Mouse (Mus musculus) embryo, embryonic 11 days (tissue): ENCODE data around the gene Tmigd1.

Experiments used
- DNase-seq: peaks from one replicate; pipeline ENCODE4 v3.0.0-alpha.2; 2015

The Tmigd1 gene

GRCm38 (mm10) chr11:76901579-76902361 lies at the start of gene Tmigd1:
Gene Tmigd1, plus strand, starts transcription at chr11:76902159.
- DNase-seq = no peak

DNA sequence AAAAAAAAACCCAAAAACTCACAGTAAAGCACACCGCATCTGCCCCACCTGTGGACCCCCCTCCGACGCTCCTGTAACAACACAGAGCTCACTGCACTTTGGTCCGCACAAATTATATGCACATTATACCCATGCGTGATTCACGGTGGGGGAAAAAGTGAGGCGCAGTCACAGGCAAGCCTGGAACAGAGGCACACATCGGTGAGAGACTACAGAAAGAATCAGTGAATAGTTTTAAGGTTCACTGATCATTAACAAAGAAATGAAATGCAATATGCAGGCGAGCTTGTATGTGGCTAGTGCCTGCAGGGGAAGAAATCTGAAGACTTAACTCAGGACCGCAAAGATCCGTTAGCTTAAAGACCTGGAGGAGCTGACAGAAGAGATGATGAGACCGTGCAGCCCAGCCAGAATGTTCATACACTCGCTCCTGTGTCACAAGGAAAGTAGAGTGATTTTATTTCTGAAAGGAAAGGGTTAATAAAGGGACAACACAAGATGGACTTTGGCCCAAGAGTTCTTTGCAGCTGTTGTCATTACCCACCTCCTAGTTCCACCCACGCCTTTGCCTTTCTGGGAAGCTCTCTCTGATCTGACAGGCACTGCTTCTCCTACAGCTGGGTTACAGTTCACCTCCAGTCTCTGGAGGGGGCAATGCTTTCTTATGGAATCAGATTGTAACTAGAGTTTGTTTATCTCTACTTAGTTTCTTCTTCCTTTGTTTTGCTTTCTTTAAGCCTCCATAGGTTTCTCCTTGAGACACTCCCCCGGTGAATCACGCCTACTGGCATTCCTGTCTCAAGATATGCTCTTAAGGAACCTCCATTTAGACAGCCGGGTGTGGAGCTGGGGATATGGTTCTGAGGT lies 47.3 kb upstream of the Tmigd1 start:
- peak; percentile 20 for DNase-seq

- DNase-seq = no peak
Observed at GRCm38 (mm10) chr11:76856601-76857000, 45.4 kb upstream of the Tmigd1 start.

GRCm38 (mm10) chr11:76857111-76857510 lies 44.8 kb upstream of the Tmigd1 start:
- no peak for DNase-seq

- DNase-seq = no peak
Observed at GRCm38 (mm10) chr11:76858781-76859180, 43.2 kb upstream of the Tmigd1 start.

- DNase-seq = no peak
Observed at GRCm38 (mm10) chr11:76859261-76859660, 42.7 kb upstream of the Tmigd1 start.

DNA sequence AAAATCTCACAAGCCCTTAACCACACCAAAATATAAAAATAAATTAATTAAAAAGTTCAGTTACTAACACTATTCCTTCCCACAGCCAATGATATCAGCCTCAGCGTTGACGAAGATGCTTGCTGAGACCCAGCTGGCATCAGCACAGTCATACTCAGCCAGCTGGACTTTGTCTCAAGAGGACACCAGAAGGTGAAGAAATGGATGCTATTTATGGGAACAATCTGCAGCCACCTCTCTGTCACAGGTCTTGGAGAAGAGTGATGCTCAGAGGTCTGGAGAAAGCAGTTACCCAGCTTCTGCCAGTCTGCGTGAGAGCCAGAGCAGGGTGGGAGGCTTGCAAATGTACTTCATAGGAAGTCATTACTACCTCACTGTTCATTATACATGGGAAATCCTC lies 40.8 kb upstream of the Tmigd1 start:
- DNase-seq = no peak

GRCm38 (mm10) chr11:76872556-76873234 lies 29.3 kb upstream of the Tmigd1 start:
- no peak for DNase-seq

DNA sequence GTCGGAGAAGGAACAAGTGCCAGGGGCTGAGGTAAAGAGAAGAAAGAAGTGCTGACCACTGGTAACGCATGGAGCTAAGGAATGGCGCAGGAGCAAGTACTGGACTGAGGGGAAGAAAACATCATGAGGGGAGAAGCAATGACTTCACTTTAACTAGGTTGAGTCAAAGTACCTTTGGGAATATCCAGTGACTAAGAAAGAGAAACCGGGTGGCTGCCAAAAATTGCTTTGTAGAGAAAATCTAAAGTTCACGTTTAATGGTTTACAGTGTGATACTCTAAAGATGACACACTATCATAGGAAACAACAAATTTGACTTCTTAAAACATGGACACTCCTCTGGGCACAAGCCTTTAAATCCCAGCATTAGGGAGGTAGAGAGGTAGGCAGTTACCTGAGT lies 28.1 kb upstream of the Tmigd1 start:
- no peak for DNase-seq

- DNase-seq = no peak
Observed at GRCm38 (mm10) chr11:76874766-76875165, 27.2 kb upstream of the Tmigd1 start.

DNA sequence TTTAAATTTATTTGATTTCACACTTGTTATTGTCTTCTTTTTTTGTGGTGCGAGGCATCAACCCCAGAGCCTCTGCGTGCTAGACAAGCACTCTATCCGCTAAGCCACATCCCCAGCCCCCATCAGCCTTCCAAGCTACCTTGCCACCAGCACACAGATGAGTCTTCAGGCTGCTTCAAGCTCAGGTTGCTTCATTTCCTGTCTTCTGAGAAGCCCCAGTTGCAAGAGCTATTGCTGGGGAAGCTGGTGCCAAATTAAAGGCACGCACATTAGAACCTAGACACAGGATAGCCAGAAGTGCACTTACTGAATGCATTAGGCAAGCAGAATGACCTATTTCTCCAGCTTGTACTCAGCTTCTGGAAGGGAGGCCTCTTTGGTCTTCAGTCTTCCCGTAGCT lies 22.1 kb upstream of the Tmigd1 start:
- DNase-seq = no peak

DNA sequence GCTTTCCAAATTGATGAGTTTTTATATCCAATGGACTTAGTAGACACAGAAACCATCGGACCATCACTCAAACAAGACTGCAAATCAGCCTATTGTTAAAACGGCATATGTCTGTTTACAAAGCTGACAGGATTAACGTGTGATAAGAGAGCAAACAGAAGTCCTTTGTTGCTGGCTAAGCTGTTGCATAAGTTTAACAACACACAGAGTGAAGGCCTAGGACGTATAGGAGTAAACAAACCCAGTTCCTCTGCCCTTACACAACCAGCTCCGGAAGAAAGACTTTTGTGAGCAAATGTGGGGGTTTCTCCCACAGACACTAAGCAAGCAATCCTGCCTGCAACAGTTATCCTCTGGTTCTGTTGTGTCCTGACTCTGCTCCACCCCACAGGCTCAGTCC lies 17.5 kb upstream of the Tmigd1 start:
- no peak for DNase-seq

- DNase-seq = no peak
Observed at GRCm38 (mm10) chr11:76889339-76890164, 12.4 kb upstream of the Tmigd1 start.

DNA sequence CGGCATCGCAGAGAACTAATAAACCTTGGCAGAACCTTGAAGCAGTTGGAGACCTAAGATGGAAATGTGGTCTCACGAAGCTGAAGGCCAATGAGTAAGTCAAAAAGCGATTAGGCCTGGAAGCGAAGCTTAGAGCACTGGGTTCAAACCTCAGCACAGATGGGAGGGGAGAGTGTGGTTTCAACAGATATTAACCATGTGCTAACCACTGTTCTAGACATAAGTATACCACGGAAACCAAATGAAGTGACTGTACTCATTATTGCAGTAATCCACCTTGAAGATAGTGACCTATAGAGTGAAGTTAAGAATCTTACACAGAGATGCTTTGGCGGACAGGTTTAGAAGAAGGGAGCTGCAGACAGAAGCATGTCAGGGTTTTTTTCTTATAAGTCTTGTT lies 10.8 kb upstream of the Tmigd1 start:
- no peak for DNase-seq

GRCm38 (mm10) chr11:76891738-76892349 lies 10.1 kb upstream of the Tmigd1 start:
- DNase-seq = no peak

GRCm38 (mm10) chr11:76892972-76893371 lies 9.0 kb upstream of the Tmigd1 start:
- DNase-seq = no peak

DNA sequence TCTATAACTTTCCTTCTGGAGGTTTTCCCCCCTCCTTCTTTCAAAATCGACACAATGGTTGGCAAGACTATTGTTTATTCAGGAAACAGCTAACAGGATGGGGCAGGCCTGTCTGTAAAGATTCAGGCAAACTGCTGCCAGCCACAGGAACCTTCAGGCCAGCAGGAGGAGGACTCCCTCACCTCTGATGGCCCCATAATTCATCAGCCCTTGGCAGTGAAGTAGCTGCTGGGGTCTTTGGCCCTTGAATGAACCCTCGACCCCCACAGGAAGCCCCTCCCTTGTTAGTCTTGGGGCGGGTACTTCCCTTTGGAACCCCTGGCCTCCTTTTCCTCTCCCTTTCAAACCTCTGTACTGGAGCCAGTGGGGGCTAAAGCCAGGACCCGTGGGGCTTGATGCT lies 8.4 kb upstream of the Tmigd1 start:
- peak; percentile 57 for DNase-seq

- peak; percentile 81 for DNase-seq
Observed at GRCm38 (mm10) chr11:76894240-76894639, 7.7 kb upstream of the Tmigd1 start.

GRCm38 (mm10) chr11:76896360-76896759 lies 5.6 kb upstream of the Tmigd1 start:
- DNase-seq = no peak

GRCm38 (mm10) chr11:76897126-76897525 lies 4.8 kb upstream of the Tmigd1 start:
- no peak for DNase-seq

GRCm38 (mm10) chr11:76897871-76898270 lies 4.1 kb upstream of the Tmigd1 start:
- DNase-seq = no peak

DNA sequence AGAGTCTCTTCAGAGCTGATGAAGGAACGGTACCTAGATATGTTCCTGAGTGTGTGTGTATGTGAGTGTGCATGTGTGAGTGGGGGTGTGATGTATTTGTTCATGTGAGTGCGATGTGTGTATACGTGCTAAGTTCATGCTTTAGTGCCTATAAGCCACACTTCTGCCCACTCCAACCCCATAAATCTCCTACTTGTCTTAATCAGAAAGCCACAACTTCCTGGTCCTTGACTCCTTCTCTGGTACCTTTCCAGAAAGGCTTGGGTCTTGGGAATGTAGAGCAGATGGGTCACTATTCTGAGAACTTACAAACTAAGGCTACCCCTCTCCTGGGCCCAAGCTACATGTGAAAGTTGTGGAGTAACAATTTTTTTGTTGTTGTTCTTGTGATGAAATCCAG lies 3.2 kb upstream of the Tmigd1 start:
- DNase-seq = no peak
